Mouse (Mus musculus) c-Kit-positive CD71-positive TER-119-negative erythroid progenitor cells, embryonic 14.5 days (primary cell): ENCODE measurements around the gene Rgs9.
"Not testable (repeated sequence)": the region's sequence is repeated elsewhere in the genome, so short reads cannot be mapped to it uniquely, and the experiment has no call there.

Source experiments
- DNase-seq: peaks from one replicate; pipeline ENCODE4 v3.0.0-alpha.2; 2013; ENCODE audit warnings: low read depth

Rgs9 gene

DNA sequence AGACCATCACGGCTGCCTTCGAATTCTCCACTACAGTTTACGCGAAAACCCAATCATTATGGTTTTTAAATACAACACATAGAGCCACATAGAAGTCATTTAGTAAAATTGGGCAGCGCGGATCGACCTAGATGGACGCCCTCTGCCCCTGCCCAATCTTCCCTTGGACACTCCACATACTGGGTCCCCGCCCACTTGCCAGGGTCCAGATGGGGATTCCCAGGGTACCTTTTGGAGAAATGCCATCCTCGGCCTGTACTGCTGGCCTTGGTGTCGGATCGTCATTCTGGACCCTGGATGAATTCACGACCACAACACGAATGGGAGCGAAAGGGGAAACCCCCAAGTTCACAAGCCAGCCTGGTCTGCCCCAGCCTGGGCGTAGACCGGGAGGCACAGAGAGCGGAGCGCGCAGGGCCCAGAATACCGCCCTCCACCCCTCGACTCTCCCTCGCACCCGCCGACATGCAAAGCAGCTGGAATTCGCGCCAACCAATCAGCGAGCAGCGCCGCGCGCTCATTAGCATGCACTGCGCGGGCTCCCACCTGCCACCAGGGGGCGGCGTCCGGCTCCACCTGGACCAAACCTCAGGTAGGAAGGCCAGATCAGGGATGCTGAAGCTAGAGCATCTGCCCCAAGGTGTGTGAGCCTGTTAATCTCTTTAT is at the start of gene Rgs9:
TSS of gene Rgs9 (minus strand) at position 420 of the 666 bp plus-strand sequence.
- DNase-seq = peak; percentile 83

DNA sequence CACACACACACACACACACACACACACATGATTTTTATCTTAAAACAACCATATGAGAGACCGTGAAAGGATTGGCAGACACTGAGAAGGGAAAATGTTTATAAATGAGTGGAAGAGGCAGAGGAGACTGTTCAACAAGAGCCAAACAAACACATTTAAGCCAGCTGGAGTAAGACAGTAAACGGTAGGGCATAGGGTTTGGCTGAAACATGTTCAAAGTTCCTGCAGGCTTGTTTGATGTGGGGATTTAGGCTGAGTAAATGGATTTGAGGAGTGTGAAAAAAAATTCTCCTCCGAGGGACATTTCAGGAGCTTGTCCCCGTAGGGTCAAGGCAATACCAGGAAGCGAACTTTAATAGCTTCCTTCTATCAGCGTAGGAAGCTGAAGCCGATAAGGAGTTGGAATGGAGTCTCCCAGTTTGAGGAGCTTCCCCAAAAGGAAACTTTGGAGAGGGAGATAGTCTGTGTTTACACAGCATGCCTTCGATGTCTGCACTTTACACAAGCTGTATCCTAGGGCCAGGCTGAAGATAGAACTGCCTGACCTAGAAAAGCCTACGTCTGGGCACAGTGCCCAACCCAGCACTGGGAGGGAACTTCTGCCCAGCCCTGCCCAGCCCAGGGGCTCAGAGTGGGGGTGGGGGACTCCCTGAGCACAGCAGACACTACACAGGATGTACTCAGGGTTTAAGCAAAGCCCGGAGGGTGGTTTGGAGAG is 49.5 kb upstream of the Rgs9 start:
- DNase-seq = no peak

DNA sequence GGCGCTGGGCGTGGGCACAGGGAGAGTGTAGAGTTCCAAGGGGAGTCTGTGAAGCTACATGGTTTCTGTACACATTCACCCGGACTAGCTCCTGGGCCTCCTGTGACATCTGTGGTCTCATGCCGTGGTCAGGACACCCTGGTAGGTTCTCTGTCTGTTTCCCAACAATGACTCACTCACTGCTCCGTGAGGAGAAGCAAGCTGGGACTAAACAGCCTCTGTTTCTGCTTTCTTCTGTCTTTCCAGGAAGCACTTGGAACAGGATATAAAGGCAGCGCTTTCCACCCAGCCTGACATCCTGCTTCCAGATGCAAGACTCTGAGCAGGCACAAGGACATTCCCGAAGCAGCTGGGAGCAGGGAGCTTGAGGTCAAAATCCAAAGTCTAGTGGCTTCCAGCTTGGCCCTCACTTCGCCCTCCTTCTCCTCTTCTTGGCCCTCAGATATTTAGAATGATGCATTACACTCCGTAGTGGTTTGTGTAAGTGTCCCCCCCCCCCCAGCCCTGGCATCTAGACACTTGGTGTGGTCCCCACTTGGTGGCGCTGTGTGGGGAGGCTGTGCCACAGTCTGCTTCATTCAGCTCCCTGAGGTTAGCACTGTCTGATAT is 46.2 kb upstream of the Rgs9 start:
- no peak for DNase-seq

DNA sequence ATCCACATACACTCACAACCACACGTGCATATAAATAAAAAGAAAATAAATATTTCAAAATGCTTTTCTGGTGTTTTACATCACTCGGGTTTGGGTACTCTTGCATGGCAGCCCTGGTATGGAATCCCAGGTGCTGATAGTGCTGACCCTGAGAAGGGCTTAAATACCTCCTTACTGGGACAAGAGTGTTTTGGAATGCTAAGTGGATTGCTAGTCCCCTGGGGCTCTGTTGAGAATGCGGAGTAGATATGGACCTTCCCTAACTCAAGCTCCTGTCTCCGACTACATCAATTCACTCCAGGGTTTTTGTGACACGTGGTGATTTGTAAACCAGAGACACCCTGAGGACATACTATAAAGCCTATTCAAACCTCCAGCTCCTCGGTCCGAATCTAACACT is 45.6 kb upstream of the Rgs9 start:
- DNase-seq = no peak

DNA sequence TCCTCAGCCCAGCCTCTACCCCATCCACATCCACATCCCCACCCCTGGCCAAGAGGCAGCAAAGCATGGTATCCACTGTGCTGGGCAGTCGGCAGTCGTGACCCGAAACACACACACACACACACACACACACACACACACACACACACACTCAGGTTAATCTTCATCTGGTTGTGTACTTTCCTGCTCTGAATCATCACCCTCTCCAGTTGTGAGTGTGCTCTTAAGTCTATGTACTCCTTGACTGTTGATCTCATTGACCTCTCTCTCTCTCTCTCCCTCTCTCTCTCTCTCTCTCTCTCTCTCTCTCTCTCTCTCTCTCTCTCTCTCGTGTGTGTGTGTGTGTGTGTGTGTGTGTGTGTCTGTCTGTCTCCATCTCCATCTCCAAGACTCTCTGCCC is 44.7 kb upstream of the Rgs9 start:
- not testable (repeated sequence) for DNase-seq

DNA sequence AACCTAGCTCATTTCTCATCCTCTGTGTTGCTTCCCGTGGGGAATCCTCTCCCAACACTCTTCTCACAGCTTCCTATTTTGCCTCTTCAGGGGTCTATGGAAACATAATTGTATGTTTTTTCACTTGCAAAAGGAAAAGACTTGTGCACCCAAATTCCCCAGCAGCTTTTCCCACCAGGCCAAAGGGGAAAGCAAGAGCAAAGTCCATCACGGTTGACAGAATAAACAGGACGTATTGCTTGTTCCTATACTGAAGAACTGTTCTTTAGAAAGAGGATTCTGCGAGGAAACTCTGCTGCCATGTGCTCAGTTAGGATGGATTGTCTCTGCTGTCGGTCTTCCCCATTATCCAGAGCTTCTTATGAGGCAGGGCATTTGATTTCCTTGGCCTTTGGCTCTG is 42.6 kb upstream of the Rgs9 start:
- DNase-seq = no peak

DNA sequence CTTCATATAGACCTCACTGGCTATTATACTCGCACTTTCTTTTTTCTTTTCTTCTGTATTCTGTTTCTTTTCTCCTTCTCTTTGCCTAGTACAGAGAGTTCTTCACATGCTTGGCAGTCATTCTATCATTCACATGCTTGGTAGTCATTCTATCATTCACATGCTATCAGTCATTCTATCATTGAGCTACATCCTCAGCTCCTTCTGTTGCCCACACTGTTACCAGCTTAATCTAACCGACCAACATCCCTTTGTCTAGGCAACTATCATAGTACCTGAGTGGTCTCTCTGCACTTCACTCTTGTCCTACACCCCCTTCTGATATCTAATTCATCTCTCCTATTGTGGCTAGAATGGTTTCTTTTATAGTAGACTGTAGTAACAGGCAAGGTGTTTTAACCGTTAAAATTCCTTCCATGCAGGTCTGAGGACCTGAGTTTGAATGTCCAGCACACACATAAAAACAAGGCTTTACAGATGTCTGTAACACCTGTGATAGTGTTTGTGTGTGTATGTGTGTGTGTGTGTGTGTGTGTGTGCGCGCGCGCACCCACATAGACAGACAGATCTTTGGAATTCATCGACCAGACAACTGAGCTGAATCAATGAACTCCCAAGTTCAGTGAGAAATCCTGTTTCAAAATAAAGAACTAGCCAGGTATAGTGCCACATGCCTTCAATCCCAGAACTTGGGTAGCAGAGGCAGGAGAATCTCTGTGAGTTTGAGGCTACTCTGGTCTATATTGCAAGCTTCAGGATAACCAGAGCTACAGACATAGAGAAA is 41.4 kb upstream of the Rgs9 start:
- no peak for DNase-seq

DNA sequence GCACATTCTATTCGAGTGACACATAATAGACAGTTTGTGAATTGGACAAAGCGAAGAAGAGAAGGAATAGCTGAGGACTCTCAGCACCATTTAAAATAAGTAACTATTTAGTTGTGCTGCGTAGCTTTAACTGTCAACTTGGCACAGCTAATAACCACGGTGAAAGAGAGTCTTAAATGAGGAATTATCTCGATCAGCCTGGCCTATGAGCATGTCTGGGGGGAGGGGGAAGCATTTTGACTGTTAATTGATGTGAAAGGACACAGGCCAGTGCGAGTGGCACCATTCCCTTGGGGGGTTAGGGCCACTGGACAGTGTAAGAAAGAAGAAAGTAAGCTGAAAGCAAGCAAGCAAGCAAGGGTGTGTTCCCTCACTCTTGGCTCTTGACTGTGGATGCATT is 38.0 kb upstream of the Rgs9 start:
- no peak for DNase-seq

DNA sequence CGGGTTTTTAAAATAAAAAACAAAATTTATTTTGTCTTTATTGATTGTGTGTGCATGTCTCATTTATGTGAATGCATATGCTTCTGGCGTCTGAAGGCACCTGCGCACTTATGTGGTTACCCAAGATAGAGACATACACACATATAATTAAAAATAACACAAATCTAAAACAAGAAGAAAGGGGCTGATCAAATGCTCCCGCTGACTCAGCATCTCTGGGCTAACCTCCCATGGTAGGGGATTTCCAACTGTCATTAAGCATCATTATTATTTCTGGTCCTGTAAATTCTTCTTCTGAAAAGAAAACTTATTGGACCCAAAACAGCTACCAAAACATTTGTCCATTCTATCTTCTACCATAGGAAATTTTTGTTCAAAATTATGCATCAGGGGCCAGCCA is 36.8 kb upstream of the Rgs9 start:
- DNase-seq = no peak

DNA sequence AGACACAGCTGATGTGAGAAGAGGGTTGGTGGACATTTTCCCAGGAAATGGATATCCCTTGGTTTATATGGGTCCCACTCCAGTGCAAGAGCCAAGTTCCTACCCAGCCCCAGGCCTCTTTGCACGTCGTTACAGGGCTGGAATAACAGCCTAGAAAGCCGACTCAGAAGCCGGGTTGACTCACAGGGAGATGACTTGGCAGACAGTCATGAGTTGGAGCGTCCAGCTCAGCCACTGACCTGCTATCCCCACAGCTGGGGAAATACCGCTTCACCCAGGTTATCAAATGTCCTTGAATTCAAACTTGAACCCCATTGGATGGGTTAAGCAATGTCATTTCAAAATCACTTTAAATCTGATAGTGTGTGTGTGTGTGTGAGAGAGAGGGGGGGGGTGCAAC is 34.8 kb upstream of the Rgs9 start:
- DNase-seq = no peak

DNA sequence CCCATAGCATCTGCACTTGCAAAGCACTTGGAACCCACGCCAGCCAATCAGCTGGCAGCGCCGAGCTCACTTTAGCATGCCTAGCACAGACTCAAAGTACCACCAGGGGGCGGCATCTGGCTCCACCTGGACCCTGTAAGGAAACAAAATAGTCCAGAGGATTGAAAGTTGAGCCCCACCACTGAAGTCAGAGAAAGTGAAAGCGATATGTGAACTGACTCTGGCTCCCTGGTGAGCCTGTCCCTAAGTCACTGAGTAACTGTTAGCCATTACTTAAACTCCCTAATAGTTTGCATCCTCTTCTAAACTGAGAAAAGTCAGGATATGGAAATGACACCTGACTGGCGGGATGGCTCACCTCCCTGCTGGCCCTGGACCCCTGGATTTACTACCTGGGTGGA is 33.5 kb upstream of the Rgs9 start:
- peak; percentile 94 for DNase-seq

DNA sequence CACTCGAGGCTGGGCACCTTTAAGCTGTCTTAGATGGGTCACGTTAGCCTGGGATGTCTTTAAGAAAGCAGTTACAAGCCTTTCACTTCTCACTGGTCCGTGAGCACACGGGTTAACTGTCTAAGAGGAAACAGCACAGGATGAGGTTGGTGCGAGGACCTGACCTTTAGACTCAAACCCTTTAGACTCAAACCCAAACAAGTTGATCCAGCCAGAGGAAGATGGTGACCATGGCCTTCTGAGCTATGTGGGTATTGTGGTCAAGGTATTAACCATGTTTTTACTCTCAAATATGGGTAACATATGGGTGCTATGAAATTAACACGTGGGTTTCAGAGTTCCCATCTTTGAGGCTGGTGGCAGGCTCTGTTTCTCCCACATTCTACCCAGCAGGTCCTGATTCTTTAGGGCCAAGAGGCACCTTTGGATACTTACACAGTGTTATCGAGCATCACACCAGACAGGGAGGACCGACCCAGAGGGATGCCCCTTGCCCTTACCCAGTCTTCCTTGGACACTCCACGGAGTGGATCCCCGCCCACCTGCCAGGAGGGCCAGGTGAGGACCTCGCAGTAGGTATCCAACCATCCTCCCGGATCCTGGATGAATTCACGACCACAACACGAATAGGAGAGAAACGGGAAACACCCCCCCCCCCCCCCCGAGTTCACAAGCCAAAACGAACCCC is 32.9 kb upstream of the Rgs9 start:
- no peak for DNase-seq

DNA sequence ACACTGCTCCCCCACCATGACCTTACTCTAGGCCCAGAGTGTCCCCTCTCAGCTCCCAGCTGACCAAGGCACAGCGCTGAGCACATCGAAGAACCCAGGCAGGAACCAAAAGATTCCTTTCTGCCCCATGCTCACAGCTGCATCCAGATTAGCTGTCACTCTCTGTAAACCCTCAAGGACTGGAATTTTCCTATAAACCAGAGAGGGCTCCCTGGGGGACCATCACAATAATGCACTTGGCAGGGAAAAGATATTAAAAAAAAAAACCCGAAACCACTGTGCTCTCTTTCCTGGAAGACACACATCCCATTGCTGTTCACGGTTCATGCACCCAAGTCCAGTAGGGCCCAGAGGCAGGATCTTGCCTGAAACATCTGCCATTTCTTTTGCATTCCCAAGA is 31.4 kb upstream of the Rgs9 start:
- no peak for DNase-seq

DNA sequence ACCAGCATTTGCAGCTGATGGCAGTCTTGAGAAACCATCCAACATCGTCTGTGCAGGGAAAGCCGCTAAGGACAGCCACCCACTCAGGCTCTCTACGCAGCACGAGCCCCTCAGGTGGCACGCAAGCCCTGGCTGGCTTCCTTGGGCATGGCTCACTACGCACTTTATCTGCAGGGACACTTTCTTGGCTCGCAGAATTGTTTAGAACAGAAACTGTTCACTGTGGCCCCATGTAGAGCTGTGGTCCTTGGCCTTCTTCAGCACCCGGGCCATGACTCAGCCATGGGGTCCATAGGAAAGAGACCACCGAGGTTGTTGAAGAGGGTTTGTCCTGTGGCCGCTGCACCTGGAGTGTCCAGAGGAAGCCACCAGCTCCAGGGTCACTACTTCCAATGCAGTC is 30.0 kb upstream of the Rgs9 start:
- DNase-seq = no peak

DNA sequence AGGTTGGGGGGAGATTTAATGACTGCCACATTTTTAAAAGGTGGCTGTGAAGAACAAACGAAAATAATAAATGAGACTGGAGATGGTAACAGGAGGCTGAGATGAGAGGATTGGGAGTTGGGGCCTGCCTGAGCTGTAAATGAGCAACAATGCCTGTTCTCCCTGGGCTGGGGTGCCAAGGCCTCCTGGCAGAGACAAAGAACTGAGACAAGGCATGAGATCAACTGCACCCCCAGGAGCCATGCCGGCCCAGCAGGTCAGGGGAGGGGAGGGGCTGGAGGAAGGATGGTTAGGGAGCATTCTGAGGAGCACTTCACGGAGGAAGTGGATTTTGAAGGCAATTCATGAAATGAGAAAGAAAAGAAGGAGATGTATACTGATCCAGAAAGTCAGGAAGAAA is 29.5 kb upstream of the Rgs9 start:
- DNase-seq = no peak

DNA sequence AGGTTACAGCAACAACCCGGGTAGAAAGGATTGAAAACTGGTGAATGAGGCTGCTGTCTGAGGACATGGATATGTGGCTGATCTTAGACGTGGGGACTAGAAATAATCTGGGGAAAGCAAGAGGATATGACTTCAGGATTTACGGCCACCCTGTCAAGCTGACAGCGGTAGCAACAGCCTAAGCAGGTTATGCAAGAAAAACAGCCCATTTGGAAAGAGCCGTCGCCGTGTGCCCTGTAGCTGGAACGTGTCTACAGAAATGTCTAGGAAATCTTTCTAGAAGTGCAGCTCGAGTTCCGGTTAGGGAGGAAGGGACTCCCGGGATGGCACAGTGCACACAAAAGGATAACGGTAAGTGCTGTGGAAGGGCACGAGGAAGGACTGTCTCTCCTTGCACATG is 28.3 kb upstream of the Rgs9 start:
- DNase-seq = no peak

DNA sequence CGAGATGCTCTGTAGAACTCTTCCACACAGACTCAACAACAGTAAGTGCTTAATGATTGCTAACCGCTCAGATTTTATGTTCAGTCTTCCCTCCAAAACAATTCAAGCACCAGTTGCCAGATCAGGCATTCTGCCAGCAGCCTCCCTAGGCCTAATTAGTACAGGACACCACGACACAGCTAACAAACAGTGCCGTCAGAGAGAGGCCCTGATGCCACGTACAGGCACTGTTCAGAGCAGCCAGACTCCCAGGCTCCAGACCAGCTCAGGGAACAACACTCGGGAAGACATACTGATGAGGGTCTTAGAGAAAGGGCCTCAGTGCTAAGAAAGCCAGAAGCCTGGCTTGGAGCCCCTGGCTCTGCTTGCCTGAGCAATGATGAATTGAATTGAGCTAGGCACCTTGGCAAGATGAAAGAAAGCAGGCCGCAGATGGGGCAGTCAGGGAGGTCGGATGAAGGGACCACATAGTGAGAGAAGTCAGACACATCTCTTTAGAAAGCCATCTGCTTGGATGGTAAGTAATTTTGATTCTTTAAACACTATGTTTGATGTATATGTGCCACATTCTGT is 22.5 kb upstream of the Rgs9 start:
- no peak for DNase-seq

DNA sequence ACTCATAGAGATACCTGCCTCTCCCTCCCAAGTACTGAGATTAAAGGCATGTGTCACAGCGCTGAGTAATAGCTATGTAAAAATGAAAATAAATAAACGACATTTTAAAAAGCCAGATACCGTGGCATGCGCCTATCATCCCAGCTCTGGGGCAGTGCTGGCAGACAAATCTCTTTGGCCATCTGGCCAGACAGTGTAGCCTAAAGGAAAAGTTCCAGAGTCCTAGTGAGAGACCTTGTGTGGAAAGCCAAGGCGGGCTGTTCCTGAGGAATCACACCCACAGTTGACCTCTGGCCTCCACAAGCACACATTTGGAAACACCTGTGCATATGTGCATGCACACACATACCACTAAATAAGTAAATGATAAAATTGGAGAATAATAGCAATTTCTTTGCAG is 22.0 kb upstream of the Rgs9 start:
- DNase-seq = no peak

DNA sequence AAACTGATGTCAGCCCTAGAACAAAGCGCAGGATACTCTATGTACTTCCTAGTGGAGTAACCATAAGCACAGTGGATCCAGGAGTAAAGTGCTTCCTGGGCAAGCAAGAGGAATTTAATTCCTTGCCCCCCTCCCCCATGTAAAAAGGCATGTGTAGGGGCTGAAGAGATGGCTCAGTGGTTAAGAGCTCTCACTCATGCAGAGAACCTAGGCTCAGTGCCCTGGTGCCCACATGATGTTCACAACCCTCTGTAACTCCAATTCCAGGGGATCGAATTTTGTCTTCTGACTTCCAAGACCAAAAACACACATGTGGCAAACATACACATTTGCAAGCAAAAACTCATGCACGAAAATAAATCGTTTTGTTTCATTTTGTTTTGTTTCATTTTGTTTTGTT is 21.5 kb upstream of the Rgs9 start:
- DNase-seq = no peak

DNA sequence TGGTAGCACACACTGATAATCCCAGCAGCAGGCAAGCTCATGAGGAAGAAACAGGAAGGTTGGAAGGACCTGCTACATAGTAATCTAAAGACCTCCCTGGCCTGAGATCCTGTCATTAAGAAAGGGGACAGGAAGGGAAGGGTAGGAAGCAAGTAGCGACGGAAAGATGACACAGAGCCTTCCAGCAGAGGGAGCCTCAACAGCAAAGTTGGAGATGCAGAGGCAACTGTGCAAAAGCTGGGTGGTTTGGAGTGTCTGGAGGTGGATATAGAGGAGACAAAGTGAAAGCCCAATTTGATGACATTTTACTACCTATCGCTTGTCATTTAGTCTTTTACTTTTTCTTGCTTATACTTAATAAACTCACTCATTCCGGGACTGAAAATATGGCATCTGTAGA is 19.0 kb upstream of the Rgs9 start:
- DNase-seq = no peak

DNA sequence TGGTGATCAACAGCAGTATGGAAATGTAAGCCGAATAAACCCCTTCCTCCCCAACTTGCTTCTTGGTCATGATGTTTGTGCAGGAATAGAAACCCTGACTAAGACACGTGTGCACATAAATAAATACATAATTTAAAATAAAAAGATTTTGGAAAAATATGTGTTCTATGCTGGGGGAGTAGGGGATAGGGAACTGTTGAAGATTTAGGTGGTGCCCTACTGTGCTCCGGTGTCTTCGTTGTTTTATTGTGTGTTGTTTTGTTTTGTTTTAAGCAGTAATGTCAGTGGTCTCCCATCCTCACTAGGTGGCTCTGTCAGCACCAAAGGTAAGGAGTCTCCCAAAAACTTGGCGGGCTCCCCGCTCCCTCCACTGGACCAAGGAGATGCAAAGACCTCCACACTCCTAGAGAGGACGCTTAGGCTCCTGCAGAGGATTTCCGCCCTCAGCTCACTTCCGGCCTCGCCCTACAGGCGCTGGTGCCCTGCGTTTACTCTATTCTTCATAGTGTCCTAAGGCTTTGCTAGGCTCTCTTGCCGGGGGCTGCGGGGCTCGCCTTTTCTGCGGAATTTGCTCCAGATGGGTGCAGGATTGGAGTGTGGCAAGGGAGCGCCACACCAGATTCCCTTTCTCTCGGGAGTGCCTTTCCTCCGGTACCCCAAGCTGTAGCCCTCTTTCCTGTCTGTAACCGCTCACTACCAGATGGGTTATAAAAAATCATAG is 14.1 kb upstream of the Rgs9 start:
- peak; percentile 20 for DNase-seq
